Mouse (Mus musculus) kidney, adult 2 months (tissue): ENCODE data around the gene Akap12.

Experiments used
- CTCF ChIP-seq: fragments of 200-500 bp; conservative IDR thresholded peaks from 2 replicates; pipeline ENCODE4 v1.5.1; 2011; ENCODE audit warnings: low read depth, mild to moderate bottlenecking, control low read depth, low read length, moderate library complexity, mixed read lengths; ENCODE audit not compliant: insufficient read depth, insufficient read length
- POLR2A ChIP-seq: fragments of 200-500 bp; IDR thresholded peaks from one replicate; pipeline ENCODE4 v1.6.1; 2011; ENCODE audit warnings: low read depth, low read length, control low read depth

- TF ChIP-seq CTCF (no peak), POLR2A (no peak)
Measured at GRCm38 (mm10) chr10:4289636-4290035, 23.5 kb downstream of the Akap12 start.
